In genomic region chr16:91464594-91465504, GRCm38 (mm10) we compare ENCODE assay signal across 8 mouse cellular contexts. TPM values are rescaled to one million over a fixed set of nuclear protein-coding genes. Genes with fewer than 3 reads are reported as not detected.
DNase-seq lines count a peak whose midpoint lies in the region; ATAC-seq and TF ChIP-seq lines count a peak whose summit lies in the region.

No protein-coding gene starts in this region.

- peak overlapping the region; percentile 76 for H3K4me3 ChIP-seq in embryonic facial prominence, embryonic 10.5 days
- peak overlapping the region; percentile 64 for H3K4me3 ChIP-seq in intestine, postnatal 0 days (ENCODE audit: low read depth, low read length)
- peak overlapping the region; percentile 78 for H3K4me3 ChIP-seq in midbrain, embryonic 10.5 days

- peak overlapping the region; percentile 96 for H3K4me2 ChIP-seq in intestine, postnatal 0 days (replicated peaks; ENCODE audit: low read depth)

- H3K27ac ChIP-seq in embryonic facial prominence, embryonic 10.5 days (replicated peaks) = peak overlapping the region; percentile 87
- peak overlapping the region; percentile 61 for H3K27ac ChIP-seq in intestine, postnatal 0 days (ENCODE audit: low read depth, low read length)
- H3K27ac ChIP-seq in midbrain, embryonic 10.5 days (replicated peaks) = peak overlapping the region; percentile 81

- intact Hi-C loops in left cerebral cortex, postnatal 36 days (cut with DNase I) = loop anchor here (2.0 kb wide), 1 partner anchor 20 kb away; the partner anchor contains the start of gene Ifnar1

- 2% methylated on average over 44 of the region's 44 CpGs for WGBS in embryonic facial prominence, embryonic 10.5 days
- WGBS in intestine, postnatal 0 days = under 1% methylated on average over 44 of the region's 44 CpGs
- WGBS in midbrain, embryonic 10.5 days = 2% methylated on average over 44 of the region's 44 CpGs

- no peaks in the 10 kb centered on the region for H3K27me3 ChIP-seq in embryonic facial prominence, embryonic 10.5 days (replicated peaks; ENCODE audit: low read depth, poor library complexity, severe bottlenecking)
- H3K27me3 ChIP-seq in intestine, postnatal 0 days (replicated peaks; ENCODE audit: control insufficient read depth, insufficient read depth, low read length) = no peaks in the 10 kb centered on the region
- no peaks in the 10 kb centered on the region for H3K27me3 ChIP-seq in midbrain, embryonic 10.5 days (ENCODE audit: low read depth, poor library complexity, severe bottlenecking)

- TF ChIP-seq CTCF in intestine, postnatal 0 days (IDR thresholded peaks at IDR 0.05; ENCODE audit: low read depth) = no peak

- H3K9me3 ChIP-seq in embryonic facial prominence, embryonic 10.5 days = 0 out of 2 replicates have a peak, but pooled peaks cover 5% of the 10 kb centered on the region
- no peaks in the 10 kb centered on the region for H3K9me3 ChIP-seq in intestine, postnatal 0 days (ENCODE audit: control insufficient read depth)
- H3K9me3 ChIP-seq in midbrain, embryonic 10.5 days (replicated peaks) = no peaks in the 10 kb centered on the region

- H3K4me1 ChIP-seq in embryonic facial prominence, embryonic 10.5 days = peaks cover 49% of the 10 kb centered on the region
- H3K4me1 ChIP-seq in intestine, postnatal 0 days (replicated peaks; ENCODE audit: control insufficient read depth, insufficient read depth, low read length) = peaks cover 3% of the 10 kb centered on the region; the same call in 1 of the 2 replicates
- H3K4me1 ChIP-seq in midbrain, embryonic 10.5 days = peaks cover 33% of the 10 kb centered on the region

- H3K36me3 ChIP-seq in embryonic facial prominence, embryonic 10.5 days (replicated peaks) = peaks cover 11% of the 10 kb centered on the region; the same call in 1 of the 2 replicates
- H3K36me3 ChIP-seq in intestine, postnatal 0 days (ENCODE audit: control insufficient read depth, insufficient read depth) = no peaks in the 10 kb centered on the region
- H3K36me3 ChIP-seq in midbrain, embryonic 10.5 days = peaks cover 9% of the 10 kb centered on the region

- ATAC-seq in granulocyte monocyte progenitor cell, adult 5-6 weeks (replicated peaks; ENCODE audit: poor library complexity, severe bottlenecking) = peak; percentile 85
- ATAC-seq in intestine, postnatal 0 days = peak; percentile 98

- H3K9ac ChIP-seq in intestine, postnatal 0 days (ENCODE audit: low read depth, low read length) = peak overlapping the region; percentile 52

- DNase-seq in adrenal gland, postnatal 14 days = peak; percentile 97
- peak; percentile 96 for DNase-seq in embryonic facial prominence, embryonic 10.5 days (ENCODE audit: low spot score)
- DNase-seq in left cerebral cortex, postnatal 36 days (ENCODE audit: low spot score in 2 of 2) = peak; percentile 77 to 79
- DNase-seq in midbrain, embryonic 10.5 days (ENCODE audit: low spot score) = peak; percentile 96
- peak; percentile 87 for DNase-seq in right cerebral cortex, postnatal 4 days
- DNase-seq in yolk sac, embryonic 10.5 days (ENCODE audit: low spot score) = peak; percentile 99

RNA-seq across cellular contexts. Expression of gene Ifnar1, which starts 20.2 kb away (rescaled TPM):
- 80.3 and 82.7 TPM in 2 replicates for total RNA-seq in adrenal gland, postnatal 14 days (2021)
- polyA plus RNA-seq in embryonic facial prominence, embryonic 10.5 days (2016; fragmentation: Nextera tagmentation; extraction: Ambion mirVana) = 56.9 and 57.6 TPM in 2 replicates
- total RNA-seq in granulocyte monocyte progenitor cell, adult 5-6 weeks (2014; fragmentation: Nextera tagmentation) = 32.3 and 42.5 TPM in 2 replicates
- 33.3 and 35.6 TPM in 2 replicates for total RNA-seq in granulocyte monocyte progenitor cell, adult 5-6 weeks (2017)
- 18.2 and 21.6 TPM in 2 replicates for polyA plus RNA-seq in intestine, postnatal 0 days (2015; fragmentation: Nextera tagmentation; extraction: Ambion mirVana)
- total RNA-seq in left cerebral cortex, postnatal 36 days (2021) = 10 to 100 TPM; 54.3 to 54.5 TPM
- 52.0 and 55.8 TPM in 2 replicates for polyA plus RNA-seq in midbrain, embryonic 10.5 days (2016; fragmentation: Nextera tagmentation; extraction: Ambion mirVana)

RNA-seq across cellular contexts. Expression of gene Il10rb, which starts 58.9 kb away (rescaled TPM):
- 105 and 106 TPM in 2 replicates for total RNA-seq in adrenal gland, postnatal 14 days (2021)
- 7.8 and 8.9 TPM in 2 replicates for polyA plus RNA-seq in embryonic facial prominence, embryonic 10.5 days (2016; fragmentation: Nextera tagmentation; extraction: Ambion mirVana)
- 36.6 and 48.8 TPM in 2 replicates for total RNA-seq in granulocyte monocyte progenitor cell, adult 5-6 weeks (2014; fragmentation: Nextera tagmentation)
- 41.3 and 45.8 TPM in 2 replicates for total RNA-seq in granulocyte monocyte progenitor cell, adult 5-6 weeks (2017)
- polyA plus RNA-seq in intestine, postnatal 0 days (2015; fragmentation: Nextera tagmentation; extraction: Ambion mirVana) = 123 and 124 TPM in 2 replicates
- total RNA-seq in left cerebral cortex, postnatal 36 days (2021) = 10 to 100 TPM in 1 of 2 experiments, 1 to 10 TPM in 1; 9.4 to 10.2 TPM
- polyA plus RNA-seq in midbrain, embryonic 10.5 days (2016; fragmentation: Nextera tagmentation; extraction: Ambion mirVana) = 6.9 and 8.9 TPM in 2 replicates

Comparison
In these comparisons a context has a peak if more than half of its experiments do, and no peak if none do; other contexts are left out.
1. Peak in every context shown above with its lines: DNase-seq, ATAC-seq, H3K4me3 ChIP-seq and H3K27ac ChIP-seq.